Mouse (Mus musculus) E14TG2a.4 (cell line): ENCODE results near the gene Cox8c.

ENCODE experiments used
- CTCF ChIP-seq: conservative IDR thresholded peaks from 2 replicates; pipeline ENCODE4 v1.5.1; 2014; ENCODE audit warnings: low read length
- POU5F1 ChIP-seq: IDR thresholded peaks from 2 replicates; pipeline ENCODE4 v1.6.1; 2014; ENCODE audit warnings: low read length, borderline replicate concordance

GRCm38 (mm10) chr12:102860806-102861205, 38.3 kb upstream of the Cox8c start:
- no peak for TF ChIP-seq CTCF
- no peak for TF ChIP-seq POU5F1
